1 mouse cellular context compared by ENCODE assay signal in the genomic region with DNA sequence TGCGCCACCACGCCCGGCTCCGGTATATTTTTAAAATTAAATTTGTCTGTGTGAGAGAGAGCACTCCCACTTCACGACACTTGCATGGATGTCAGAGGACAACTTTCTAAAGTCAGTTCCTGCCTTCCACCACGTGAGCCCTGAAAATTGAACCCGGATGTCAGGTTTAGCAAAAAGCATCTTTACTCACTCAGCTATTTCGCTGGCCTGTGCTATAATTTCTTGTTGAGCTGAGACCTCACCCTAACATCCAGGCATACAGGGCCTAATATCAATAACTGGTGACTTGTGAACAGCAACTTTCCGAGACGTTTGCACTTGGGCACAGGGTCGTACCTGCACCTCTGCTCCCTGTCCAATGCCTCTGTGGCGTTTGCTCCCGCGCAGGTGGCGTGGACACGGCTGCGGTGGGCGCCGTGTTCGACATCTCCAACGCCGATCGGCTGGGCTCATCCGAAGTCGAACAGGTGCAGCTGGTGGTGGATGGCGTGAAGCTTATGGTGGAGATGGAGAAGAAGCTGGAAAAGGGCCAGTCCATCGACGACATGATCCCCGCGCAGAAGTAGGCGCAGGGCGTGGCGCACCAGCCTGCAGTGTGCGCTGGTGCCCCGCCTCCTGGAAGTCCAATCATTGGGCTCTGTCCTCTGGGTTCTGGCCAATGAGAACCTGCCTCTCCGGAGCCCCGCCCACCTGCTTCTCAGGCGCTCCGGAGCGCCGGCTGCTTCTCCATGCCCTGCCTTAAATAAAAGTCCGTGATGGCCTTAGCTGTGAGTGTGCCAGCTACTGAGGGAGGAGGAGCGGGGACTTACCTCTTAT.
TF ChIP-seq lines count a peak whose summit lies in the region.

No protein-coding gene starts in this region.

TF ChIP-seq in CH12.LX, 34 proteins besides CTCF, POLR2A, EP300 and RAD21:
- TF ChIP-seq MYC (IDR thresholded peaks at IDR 0.05; ENCODE audit: low read depth, low read length), result no peak
- peak; percentile 64; the same call in 1 of the 2 replicates for TF ChIP-seq ZNF384 (IDR thresholded peaks at IDR 0.05; ENCODE audit: low read depth, low read length)
- no peak for TF ChIP-seq NELFE (IDR thresholded peaks at IDR 0.05; ENCODE audit: low read depth, low read length)
- no peak for TF ChIP-seq TBP (conservative IDR thresholded peaks at IDR 0.05; ENCODE audit: low read depth, low read length)
- TF ChIP-seq ETS1 (conservative IDR thresholded peaks at IDR 0.05; ENCODE audit: low read depth, low read length), result no peak
- TF ChIP-seq NRF1 (IDR thresholded peaks at IDR 0.05; ENCODE audit: low read depth, low read length), result peak; percentile 76
- TF ChIP-seq JUN (IDR thresholded peaks at IDR 0.05; ENCODE audit: insufficient read depth, low read depth, low read length), result no peak
- no peak for TF ChIP-seq PAX5 (IDR thresholded peaks at IDR 0.05; ENCODE audit: low read length)
- TF ChIP-seq MAX (IDR thresholded peaks at IDR 0.05; ENCODE audit: low read length), result peak; percentile 67; the same call in 1 of the 2 replicates
- no peak for TF ChIP-seq POLR2AphosphoS2 (IDR thresholded peaks at IDR 0.05; ENCODE audit: low read depth, low read length)
- TF ChIP-seq USF2 (conservative IDR thresholded peaks at IDR 0.05; ENCODE audit: low read depth, low read length), result 0 out of 2 replicates have a peak, but pooled peaks have one; percentile 5
- TF ChIP-seq BHLHE40 (IDR thresholded peaks at IDR 0.05; ENCODE audit: low read depth, low read length), result no peak
- no peak for TF ChIP-seq JUND (conservative IDR thresholded peaks at IDR 0.05; ENCODE audit: low read depth, low read length)
- no peak for TF ChIP-seq MAFK (IDR thresholded peaks at IDR 0.05; ENCODE audit: insufficient replicate concordance, low read length)
- no peak for TF ChIP-seq MAZ (IDR thresholded peaks at IDR 0.05; ENCODE audit: low read depth, low read length)
- peak; percentile 87 for TF ChIP-seq MXI1 (IDR thresholded peaks at IDR 0.05; ENCODE audit: low read depth, low read length)
- no peak; the same call in 1 of the 2 replicates for TF ChIP-seq USF1 (IDR thresholded peaks at IDR 0.05; ENCODE audit: low read depth, low read length)
- no peak for TF ChIP-seq MEF2A (IDR thresholded peaks at IDR 0.05; ENCODE audit: borderline replicate concordance, low read depth, low read length)
- no peak for TF ChIP-seq KAT2A (IDR thresholded peaks at IDR 0.05; ENCODE audit: insufficient replicate concordance, low read length)
- no peak for TF ChIP-seq CHD1 (IDR thresholded peaks at IDR 0.05; ENCODE audit: low read depth, low read length)
- TF ChIP-seq GABPA (IDR thresholded peaks at IDR 0.05; ENCODE audit: insufficient replicate concordance, low read depth, low read length), result no peak
- no peak for TF ChIP-seq IRF4 (IDR thresholded peaks at IDR 0.05; ENCODE audit: low read depth, low read length)
- TF ChIP-seq CHD2 (IDR thresholded peaks at IDR 0.05; ENCODE audit: low read length), result no peak
- no peak for TF ChIP-seq TCF12 (IDR thresholded peaks at IDR 0.05; ENCODE audit: low read depth, low read length)
- TF ChIP-seq ELF1 (IDR thresholded peaks at IDR 0.05; ENCODE audit: low read depth, low read length), result peak; percentile 36; the same call in 1 of the 2 replicates
- no peak for TF ChIP-seq RCOR1 (conservative IDR thresholded peaks at IDR 0.05; ENCODE audit: low read depth, low read length)
- TF ChIP-seq SIN3A (IDR thresholded peaks at IDR 0.05; ENCODE audit: low read length), result peak; percentile 80
- TF ChIP-seq ZMIZ1 (IDR thresholded peaks at IDR 0.05; ENCODE audit: low read depth, low read length), result no peak
- no peak for TF ChIP-seq ZC3H11A (IDR thresholded peaks at IDR 0.05; ENCODE audit: low read depth, low read length)
TF ChIP-seq in CH12.LX: peak in this region for 7.
